Mouse (Mus musculus) mouse embryonic stem cell (cell line): Measurements from ENCODE around the gene Srpr.

ENCODE experiments used
- in situ Hi-C, 2 experiments: fragments of 300-500 bp; cut with MboI; formaldehyde crosslinking; loops; 1 replicate in 1 of 2; 3 replicates in 1 of 2; pipeline ENCODE4 v1.14.3; 2019 to 2020; ENCODE audit warnings: low sequenced_read_pairs in 2 of 2, low pct_unique_long_range_greater_than_20kb in 1 of 2, mixed read lengths in 1 of 2; ENCODE audit not compliant: unreplicated experiment in 1 of 2

Srpr gene

DNA sequence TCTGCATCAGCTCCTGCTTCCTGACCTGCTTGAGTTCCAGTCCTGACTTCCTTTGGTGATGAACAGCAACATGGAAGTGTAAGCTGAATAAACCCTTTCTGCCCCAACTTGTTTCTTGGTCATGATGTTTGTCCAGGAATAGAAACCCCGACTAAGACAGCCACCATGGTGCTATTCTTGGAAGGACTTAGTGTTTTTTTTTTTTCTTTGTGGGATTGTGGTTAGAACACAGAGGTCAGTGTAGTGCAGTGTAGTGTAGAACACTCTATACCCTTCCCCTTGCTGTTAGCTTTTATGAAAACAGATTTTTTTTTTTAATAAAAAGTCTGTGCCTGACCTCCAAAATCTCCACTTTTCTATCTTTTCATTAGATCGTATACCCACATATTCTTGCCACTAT, 17.1 kb upstream of the Srpr start:
- in situ Hi-C loops, result no loop called here

DNA sequence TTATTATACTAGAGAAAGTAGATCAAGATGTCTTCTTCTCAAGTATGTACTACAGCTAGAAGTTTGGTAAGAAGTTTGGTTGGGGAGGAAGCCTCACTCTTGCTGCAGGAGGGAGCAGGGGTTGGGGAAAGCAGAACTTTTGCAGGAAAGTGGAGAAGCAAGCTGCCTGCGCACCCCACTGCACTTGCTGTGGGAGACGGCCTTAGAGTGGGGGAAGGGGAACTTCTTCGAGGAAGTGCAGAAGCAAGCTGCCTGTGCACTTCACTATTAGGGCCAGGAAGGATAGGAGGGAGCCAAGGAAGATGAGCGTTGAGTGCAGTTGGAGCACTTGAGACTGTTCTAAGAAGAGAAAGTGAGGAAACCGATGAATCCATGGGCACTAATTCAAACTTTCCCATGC, 16.6 kb upstream of the Srpr start:
- in situ Hi-C loops, result no loop called here

DNA sequence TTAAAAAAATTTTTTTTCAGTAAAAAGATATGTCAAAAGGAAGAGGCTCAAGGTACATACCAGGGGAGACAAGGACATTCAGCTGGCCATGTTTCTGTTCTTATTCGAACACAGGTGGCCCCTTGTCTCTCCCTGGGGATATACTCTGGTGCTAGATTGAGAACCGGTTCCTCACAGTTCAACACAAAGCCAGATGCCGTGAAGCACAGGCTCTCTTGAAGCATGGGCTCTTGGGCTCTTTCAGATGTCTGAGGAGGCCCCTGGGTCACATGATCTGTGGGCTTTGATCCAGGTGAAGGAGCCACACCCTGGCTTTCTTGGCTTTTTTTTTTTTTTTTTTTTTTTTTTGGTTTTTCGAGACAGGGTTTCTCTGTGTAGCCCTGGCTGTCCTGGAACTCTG, 13.5 kb upstream of the Srpr start:
- in situ Hi-C loops, result no loop called here

DNA sequence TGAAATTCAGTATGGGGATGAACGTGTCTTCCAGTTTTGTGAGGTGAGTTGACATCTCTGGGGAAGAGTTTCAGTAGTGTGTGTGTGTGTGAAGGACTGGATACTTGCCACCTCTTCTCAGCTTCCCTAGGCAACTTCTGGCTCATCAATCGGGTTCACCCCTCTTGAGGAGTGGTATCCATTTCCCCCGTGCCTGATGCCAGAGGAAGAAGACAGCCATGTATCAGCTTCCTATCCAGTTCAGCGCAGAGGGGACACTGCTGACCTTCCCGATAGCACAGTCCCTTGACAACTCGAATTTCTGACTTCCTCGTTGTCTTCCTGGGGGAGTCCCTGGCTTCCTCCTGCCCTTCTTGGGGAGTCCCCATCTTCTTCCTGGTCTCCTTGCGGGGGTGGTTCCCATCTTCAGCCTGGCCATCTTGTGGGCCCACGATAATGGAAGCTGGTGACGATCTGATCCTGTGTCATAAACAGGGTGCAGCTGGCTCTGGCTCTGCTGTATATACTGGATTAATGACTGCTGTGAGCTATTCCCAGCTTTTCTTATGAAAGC, 12.5 kb upstream of the Srpr start:
- in situ Hi-C loops, result no loop called here

DNA sequence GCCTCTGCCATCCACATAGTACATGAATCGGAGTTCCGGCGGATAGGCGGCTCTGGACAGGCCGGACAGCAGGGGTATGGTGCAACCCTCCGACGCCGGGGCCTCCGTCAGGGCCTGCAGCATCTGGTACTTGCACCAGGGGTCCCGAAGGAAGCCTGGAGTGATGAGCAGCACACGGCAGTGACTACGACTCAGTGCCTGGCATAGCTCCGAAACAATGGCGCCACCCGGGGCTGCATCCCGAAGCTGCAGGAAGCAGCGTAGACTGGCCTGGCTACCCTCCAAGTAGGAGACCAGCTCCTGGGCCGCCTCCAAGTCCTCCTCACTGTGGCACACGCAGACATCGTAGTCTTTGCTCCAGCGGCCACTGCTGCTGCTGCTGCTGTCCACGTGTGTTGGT, 11.3 kb upstream of the Srpr start:
- in situ Hi-C loops, result no loop called here

DNA sequence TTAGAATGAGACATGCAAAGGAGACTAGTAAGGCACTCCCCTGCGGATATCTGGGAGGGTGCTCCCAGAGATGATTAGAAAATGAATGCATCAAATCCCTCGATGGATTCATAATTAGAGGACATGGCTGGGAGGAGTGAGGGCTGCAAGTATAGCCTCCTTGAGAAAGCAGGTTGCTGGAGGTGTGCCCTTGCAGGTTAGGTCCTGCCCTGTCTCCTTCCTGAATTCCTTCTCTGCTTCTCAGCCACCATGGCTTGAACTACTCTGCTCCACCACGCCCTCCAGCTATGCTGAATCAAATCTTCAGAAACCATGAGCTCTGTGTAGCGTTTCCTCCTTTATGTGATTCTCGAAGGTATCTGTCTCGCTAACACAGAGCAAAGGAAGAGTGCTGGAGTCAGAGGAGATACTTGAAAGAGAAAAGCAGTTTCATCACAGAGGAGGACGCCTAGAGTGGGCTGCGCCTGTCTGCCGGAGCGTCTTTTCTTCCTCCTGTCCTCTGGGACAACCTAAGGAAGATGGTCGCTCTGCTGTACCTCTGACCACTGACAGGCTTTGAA, 6.9 kb upstream of the Srpr start:
- in situ Hi-C loops, result no loop called here

DNA sequence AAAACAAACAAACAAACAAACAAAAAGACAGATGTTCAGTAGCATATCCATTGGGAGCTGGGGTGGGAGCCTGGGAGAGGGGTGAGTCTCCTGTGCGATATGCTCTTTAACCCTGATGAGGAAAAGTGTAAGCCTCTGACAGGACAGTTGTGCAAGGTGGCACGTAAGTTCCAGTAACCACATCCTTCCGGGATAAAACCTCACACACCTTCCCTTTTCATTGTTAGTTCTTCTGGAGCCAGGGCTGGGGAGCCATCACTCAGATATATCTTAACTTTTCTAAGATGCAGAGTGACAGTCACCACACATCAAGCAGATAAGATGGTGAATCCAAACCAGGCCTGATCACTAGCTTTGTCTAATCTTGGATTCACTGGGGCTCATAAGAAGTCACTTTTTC, 5.9 kb upstream of the Srpr start:
- in situ Hi-C loops, result no loop called here

DNA sequence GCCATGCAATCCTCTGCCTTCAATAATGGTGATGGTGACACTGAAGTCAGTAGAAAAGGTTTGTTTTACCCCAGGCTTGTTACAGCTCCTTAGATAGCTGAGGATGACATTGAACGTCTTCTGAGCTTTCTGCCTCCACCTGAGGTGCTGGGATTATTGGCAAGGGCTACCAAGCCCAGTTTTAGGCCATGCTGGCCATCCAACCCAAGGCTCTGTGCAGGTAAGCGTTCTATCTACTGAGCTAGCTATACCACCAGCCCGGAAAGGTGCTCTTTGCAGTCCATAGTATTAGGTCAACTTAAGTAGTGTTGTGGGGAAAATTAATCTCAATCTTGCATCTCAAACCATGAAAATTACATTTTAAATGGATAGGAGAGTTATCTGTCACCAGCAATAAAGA, 2.4 kb upstream of the Srpr start:
- in situ Hi-C loops, result no loop called here

DNA sequence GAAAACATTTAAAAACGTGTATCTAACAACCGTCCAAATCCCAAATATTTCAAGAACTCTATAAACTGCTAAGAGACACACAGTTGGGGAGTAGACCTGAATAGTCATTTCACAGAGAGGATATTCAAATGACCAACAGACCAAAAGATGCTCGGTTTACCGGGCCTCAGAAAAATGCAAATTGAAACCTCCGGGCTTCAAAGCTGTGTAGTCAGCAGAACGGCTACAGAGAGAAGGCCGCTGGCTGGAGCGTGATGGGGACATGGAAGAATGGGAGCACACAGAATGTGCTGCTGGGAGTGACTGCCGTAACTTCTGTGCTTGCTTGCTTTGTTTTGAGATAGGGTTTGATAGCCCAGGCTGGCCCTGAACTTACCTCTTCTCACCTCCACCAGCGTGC, 1.6 kb upstream of the Srpr start:
- in situ Hi-C loops, result no loop called here

DNA sequence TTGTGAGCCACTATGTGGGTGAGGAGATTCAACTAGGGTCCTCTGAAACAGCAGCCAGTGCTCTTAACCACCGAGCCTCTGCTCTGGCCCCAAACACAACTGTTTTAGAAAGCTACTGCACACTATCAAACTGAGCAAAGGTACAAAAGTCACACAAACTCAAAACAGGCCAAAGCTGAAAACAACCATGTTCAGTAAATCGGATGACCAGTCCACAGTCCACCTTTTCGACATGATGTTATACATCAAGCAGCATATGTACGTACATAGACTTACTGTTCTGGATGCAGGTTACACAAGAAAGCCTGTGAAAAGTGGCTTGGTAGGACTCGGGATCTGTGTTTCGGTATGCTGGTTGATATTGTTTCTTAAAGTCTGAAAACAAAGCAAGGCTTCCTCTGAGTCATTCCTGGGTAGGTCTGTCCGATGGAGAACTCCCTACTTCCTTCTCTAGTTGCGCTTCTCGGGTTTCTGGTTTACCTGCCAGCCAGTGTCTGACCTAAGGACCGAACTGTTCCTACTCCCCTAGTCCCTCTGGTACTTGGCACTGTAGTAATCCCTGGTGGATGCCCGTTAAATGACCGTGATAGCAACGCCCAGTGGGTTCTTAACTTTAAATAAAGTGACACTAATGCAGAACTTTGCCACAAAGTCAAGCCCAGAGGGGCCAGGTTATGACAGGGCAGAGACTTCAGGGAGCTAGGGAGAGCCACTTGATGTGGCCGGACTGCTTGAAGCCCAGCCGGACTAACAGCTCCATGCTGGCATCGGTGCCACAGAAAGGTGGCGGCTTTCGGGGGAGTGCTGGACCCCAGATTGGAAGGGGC, 817 bp upstream of the Srpr start:
- in situ Hi-C loops, result no loop called here

DNA sequence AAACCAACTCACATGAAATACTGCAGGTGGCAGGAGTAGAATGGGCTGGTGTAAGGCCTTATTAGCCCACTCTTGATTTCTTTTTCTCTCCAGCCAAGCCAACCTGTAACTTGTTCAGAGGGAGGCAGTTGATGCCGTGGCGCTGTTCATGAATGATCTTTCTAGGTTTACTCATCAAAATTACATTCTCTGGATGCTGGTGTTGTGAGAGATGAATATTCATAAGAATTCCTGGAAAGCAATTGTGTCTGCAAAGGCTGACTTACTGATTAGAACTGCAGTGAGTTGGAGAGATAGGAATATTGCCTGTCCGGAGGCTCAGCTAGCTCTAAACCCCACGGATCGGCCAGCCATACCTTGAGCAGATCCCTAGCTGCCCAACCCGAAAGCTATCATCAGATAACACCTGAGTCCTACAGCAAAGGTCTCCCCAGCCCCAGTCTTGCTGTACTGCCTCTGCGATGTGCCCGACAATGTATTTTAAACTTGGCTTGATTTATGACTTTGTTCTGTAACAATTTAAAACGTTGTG, 620 bp downstream of the Srpr start:
- in situ Hi-C loops, result no loop called here

DNA sequence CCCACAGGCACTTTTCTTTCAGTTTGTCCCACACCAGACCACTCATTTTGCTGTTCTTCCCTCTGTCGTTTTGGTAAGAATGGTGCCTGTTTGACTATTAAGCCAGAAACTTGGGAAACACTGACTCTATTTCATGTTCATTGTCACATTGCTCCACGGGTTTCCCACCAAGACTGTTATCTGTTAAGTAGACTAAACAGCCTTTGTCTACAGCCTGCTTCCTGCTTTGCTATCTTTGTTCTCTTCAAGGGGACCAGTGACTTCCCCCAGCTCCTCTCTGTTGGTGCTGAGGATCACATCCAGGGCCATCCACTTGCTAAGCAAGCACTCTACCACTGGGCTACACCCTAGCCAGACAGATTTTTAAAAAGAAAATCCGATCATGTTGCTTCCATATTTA, 3.6 kb downstream of the Srpr start:
- in situ Hi-C loops, result no loop called here

DNA sequence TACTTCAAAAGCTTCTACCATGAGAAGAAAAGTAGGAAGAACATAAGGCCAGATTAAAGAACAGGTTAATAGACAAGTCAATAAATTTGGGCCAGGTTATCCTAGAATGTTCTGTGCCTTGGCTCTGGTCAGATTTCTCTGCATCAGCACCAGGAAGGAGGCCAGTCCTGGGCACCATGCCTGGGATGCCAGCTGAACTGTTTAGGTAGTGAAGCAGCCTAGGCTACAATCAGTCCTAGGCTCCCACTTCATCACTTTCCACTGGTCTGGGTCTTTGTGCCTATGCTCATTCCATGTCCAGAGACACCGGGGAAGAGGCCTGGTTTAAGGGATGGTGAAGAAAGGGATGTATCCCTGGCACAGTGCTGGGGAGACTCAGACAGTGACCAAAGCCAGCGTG, 4.4 kb downstream of the Srpr start:
- in situ Hi-C loops, result no loop called here

DNA sequence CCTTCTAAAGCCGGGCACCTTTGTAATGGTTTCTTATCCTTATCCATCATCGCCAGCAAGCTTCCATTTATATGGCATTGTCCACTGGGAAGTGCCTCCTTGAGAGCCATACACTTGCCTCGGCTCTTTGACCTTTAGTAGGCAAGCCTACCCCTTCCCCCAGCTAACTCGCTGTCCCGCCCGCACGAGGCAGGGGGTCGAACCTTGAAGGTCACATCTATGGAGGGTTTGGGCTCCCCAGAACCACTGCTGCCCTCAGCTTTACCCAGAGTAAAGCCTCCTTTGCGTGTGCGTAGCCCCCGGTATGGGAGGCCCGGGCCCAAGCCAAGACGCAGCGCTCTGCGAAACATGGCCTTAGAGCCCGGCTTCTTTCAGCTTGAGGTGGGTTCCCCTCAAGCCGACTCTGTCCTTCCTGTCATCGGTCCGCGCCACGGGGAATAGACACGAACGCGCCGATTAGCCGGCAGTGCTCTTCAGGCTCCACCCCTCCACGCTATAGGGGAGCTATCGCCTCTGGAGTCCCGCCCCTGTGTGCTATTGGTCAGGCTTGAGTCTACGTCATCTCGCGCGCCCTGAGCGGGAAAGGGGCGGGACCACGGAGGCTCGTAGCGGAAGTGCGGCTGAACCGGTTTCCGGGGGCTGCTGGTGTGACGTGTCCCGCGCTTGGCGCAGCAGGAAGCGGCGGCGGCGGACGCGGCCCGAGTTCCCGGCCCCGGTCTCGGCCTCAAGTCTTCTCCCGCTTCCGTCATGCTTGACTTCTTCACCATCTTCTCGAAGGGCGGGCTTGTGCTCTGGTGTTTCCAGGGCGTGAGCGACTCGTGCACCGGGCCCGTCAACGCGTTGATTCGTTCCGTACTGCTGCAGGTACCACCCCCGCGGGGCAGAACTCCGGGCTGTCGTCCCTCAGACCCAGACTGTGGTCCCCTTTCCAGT, 10.8 kb downstream of the Srpr start, which contains the start of gene Foxred1:
TSS of gene Foxred1 (minus strand) at position 514 of the 933 bp plus-strand sequence.
- in situ Hi-C loops, result no loop called here

DNA sequence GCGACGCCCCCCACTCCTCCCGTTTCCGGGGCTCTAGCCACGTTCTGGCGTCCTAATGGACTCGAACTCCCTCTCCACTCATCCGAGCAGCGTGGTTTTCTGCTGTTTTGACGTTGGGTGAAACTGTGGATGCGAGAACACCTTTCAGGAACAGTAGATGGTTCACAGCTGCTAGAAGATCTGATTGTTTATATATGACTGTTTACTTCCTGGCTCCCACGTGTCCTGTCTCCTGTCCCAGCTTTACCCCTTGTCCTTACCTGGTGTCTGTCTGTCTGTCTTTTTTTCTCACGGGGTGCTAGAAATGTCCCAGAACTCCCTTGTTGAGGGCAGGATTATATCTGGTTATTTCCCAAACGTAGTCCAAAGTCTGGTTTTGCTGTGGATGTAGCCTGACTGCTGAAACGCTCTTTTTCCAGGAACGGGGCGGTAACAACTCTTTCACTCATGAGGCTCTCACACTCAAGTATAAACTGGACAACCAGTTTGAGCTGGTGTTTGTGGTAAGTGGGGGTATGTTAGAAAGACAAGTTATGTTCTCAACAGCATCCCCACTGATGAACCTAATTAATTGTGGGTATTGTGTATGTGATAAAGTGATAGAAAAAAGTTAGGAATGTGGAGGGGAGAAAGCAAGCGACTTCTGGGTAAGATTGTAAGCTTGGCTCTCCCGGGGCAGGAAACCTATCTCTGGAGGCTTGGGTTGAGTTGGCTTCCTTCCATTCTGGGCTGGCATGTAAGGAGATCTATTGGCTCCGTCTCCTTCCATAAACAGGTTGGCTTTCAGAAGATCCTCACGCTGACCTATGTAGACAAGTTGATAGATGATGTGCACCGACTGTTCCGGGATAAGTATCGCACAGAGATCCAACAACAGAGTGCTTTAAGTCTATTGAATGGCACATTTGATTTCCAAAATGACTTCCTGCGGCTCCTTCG, 11.9 kb downstream of the Srpr start:
- in situ Hi-C loops, result no loop called here

DNA sequence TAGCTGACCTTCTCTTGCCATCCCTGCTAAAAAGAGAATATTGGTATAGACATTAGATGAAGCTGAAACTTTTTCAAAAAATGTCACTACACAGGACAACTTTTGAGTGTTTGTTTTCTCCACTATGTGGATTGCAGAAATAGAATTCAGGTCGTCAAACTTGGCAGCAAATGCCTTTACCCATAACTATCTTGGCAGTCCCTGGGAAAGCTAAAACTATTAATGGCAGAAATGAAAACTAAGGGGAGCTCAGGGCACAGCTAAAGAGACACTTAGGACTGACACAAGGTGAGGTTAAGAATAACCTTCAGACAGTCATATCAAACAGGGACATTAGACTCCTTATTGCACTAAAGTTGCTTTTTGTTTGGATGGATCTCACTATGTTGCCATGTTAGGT, 18.0 kb downstream of the Srpr start:
- in situ Hi-C loops, result no loop called here

DNA sequence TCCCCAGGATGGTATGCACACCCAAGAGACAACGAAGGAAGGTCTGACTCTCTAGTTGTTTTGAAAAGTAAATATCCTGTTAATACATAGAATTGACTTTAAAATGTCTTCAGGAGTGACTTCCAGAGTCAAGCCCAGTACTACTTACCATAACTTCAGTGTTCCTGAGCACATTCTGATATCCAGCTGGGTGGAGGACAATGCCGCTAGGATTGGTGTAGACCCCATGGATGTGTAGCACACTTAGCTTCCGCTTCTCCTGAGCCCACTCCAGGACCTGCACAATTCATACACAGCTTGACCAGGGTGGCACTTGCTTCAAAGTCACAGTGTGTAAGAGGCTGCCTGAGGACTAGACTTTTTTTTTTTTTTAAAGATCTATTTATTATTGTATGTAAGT, 23.5 kb downstream of the Srpr start:
- in situ Hi-C loops, result no loop called here

DNA sequence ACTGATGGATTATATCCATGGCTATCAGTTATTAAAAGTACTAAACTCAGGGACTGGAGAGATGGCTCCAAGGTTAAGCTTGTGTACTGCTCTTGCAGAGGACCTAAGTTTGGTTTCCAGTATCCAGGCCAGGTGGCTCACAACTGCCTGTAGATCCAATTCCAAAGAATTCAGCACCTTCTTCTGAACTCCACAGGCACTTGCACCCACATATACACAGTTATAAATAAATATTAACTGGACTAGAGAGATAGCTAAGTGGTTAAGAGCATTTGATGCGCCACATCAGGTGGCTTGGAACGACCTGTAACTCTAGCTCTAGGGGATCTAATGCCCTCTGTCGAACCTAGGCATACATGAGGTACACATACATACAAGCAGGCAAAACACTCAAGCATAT, 28.7 kb downstream of the Srpr start:
- in situ Hi-C loops, result no loop called here
